Mouse (Mus musculus): ENCODE results near the gene Olfr668. TPM values are rescaled to one million over a fixed set of nuclear protein-coding genes. Genes with fewer than 3 reads are reported as not detected.

Olfr668 gene
- not detected in 2 replicates for polyA plus RNA-seq (2012; rRNA removed; ENCODE audit: low replicate concordance)

DNA sequence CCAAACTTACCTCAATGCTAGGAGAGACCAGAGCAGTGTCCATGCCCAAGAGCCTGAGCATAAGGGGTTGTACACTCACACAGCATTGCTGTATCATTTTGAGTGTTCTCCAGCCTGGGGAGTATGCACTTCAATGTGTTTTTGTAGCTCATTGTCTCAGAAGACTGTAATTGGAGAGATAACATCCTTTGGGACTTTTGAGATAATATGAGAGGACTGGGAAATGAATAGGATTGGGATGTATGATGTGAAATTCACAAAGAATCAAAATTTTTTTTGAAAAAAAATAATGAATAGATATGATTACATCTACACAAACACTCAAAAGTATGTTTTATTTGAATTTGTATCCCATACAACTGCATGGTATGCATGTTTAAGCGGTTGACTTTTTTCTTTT, at the start of gene Olfr668:
Gene Olfr668 (minus strand): TSS at position 101 of the 400 bp plus-strand sequence.

GRCm38 (mm10) chr7:104962520-104962919, 34.7 kb upstream of the Olfr668 start, which contains the start of gene Olfr670:
Olfr670 (minus strand) TSS chr7:104962620.

GRCm38 (mm10) chr7:104933940-104934339, 6.1 kb upstream of the Olfr668 start, which contains the start of gene Olfr669:
Olfr669 (plus strand) TSS chr7:104934240.

GRCm38 (mm10) chr7:104921382-104921781, 6.5 kb downstream of the Olfr668 start, which contains the start of gene Olfr667:
Olfr667 (minus strand) TSS chr7:104921482.

GRCm38 (mm10) chr7:104895852-104896251, 32.0 kb downstream of the Olfr668 start, which contains the start of gene Olfr666:
Olfr666 (minus strand) TSS chr7:104895952.

GRCm38 (mm10) chr7:104877731-104878130, 50.1 kb downstream of the Olfr668 start, which contains the start of gene Olfr665:
Olfr665 (plus strand) TSS chr7:104878031.

Other genes starting within 250 kb of the Olfr668 start
- not detected in 2 replicates for gene Olfr661, start 241.6 kb downstream of the Olfr668 start, polyA plus RNA-seq (2012; rRNA removed; ENCODE audit: low replicate concordance)
- not detected in 2 replicates for gene Usp17le, start 150.6 kb downstream of the Olfr668 start, polyA plus RNA-seq (2012; rRNA removed; ENCODE audit: low replicate concordance)
- not detected in 2 replicates for gene Usp17lb, start 85.5 kb downstream of the Olfr668 start, polyA plus RNA-seq (2012; rRNA removed; ENCODE audit: low replicate concordance)
- not detected in 2 replicates for gene Usp17la, start 71.0 kb downstream of the Olfr668 start, polyA plus RNA-seq (2012; rRNA removed; ENCODE audit: low replicate concordance)
- gene Olfr665, start 50.0 kb downstream of the Olfr668 start, polyA plus RNA-seq (2012; rRNA removed; ENCODE audit: low replicate concordance) = not detected in 2 replicates
- gene Olfr666, start 32.1 kb downstream of the Olfr668 start, polyA plus RNA-seq (2012; rRNA removed; ENCODE audit: low replicate concordance) = not detected in 2 replicates
- gene Olfr667, start 6.6 kb downstream of the Olfr668 start, polyA plus RNA-seq (2012; rRNA removed; ENCODE audit: low replicate concordance) = not detected in 2 replicates
- gene Olfr669, start 6.2 kb upstream of the Olfr668 start, polyA plus RNA-seq (2012; rRNA removed; ENCODE audit: low replicate concordance) = not detected in 2 replicates
- gene Olfr670, start 34.6 kb upstream of the Olfr668 start, polyA plus RNA-seq (2012; rRNA removed; ENCODE audit: low replicate concordance) = not detected in 2 replicates
- not detected in 2 replicates for gene Olfr671, start 51.1 kb upstream of the Olfr668 start, polyA plus RNA-seq (2012; rRNA removed; ENCODE audit: low replicate concordance)
- gene Olfr672, start 74.0 kb upstream of the Olfr668 start, polyA plus RNA-seq (2012; rRNA removed; ENCODE audit: low replicate concordance) = not detected in 2 replicates
- gene Olfr675, start 100.4 kb upstream of the Olfr668 start, polyA plus RNA-seq (2012; rRNA removed; ENCODE audit: low replicate concordance) = not detected in 2 replicates
- not detected in 2 replicates for gene Olfr676, start 104.6 kb upstream of the Olfr668 start, polyA plus RNA-seq (2012; rRNA removed; ENCODE audit: low replicate concordance)
- gene Olfr677, start 123.3 kb upstream of the Olfr668 start, polyA plus RNA-seq (2012; rRNA removed; ENCODE audit: low replicate concordance) = not detected in 2 replicates
- not detected in 2 replicates for gene Olfr678, start 136.4 kb upstream of the Olfr668 start, polyA plus RNA-seq (2012; rRNA removed; ENCODE audit: low replicate concordance)
- gene Olfr679, start 153.1 kb upstream of the Olfr668 start, polyA plus RNA-seq (2012; rRNA removed; ENCODE audit: low replicate concordance) = not detected in 2 replicates
- not detected in 2 replicates for gene Olfr680-ps1, start 164.8 kb upstream of the Olfr668 start, polyA plus RNA-seq (2012; rRNA removed; ENCODE audit: low replicate concordance)
- not detected in 2 replicates for gene Olfr681, start 188.8 kb upstream of the Olfr668 start, polyA plus RNA-seq (2012; rRNA removed; ENCODE audit: low replicate concordance)
- not detected in 2 replicates for gene Olfr683, start 219.0 kb upstream of the Olfr668 start, polyA plus RNA-seq (2012; rRNA removed; ENCODE audit: low replicate concordance)
- not detected in 2 replicates for gene Olfr684, start 235.6 kb upstream of the Olfr668 start, polyA plus RNA-seq (2012; rRNA removed; ENCODE audit: low replicate concordance)